Mouse (Mus musculus): ENCODE data around the gene Caprin1. TPM values are rescaled to one million over a fixed set of nuclear protein-coding genes. Genes with fewer than 3 reads are reported as not detected.

Gene Caprin1
- polyA plus RNA-seq, 1 experiment from 2014 or later, result 450 TPM

DNA sequence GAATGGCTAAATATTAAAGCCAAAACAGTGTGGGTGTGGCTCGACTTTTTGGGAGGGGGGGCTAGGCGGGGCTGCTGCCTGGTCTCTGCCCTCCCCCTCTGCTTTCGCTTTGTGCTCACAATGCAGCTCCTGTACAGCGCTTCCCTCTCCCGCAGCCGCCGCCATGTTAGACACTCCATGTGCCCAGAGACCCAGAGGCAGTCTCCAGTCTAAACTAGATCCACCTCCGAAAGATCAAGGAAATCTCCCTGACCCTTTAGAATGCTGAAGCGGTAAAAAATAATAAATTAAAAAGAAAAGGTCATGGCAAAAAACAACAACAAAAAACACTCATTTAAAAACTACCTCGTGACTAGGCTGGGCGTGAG lies 1.6 kb downstream of the Caprin1 start:
- H3K27ac ChIP-seq (replicated peaks), result peak overlapping the region; percentile 100
- peak overlapping the region; percentile 97 for H3K4me3 ChIP-seq
- H3K9me3 ChIP-seq, result no peaks in the 10 kb centered on the region
- peak overlapping the region; percentile 85 for H3K9ac ChIP-seq (replicated peaks)
- peaks cover 47% of the 10 kb centered on the region for H3K4me1 ChIP-seq
- 0% methylated on average over 11 of the region's 11 CpGs for WGBS
- H3K36me3 ChIP-seq, result peaks cover 21% of the 10 kb centered on the region
- peak; percentile 73 for ATAC-seq (replicated peaks)
- no peaks in the 10 kb centered on the region for H3K27me3 ChIP-seq
- H3K4me2 ChIP-seq (replicated peaks), result peak overlapping the region; percentile 56

DNA sequence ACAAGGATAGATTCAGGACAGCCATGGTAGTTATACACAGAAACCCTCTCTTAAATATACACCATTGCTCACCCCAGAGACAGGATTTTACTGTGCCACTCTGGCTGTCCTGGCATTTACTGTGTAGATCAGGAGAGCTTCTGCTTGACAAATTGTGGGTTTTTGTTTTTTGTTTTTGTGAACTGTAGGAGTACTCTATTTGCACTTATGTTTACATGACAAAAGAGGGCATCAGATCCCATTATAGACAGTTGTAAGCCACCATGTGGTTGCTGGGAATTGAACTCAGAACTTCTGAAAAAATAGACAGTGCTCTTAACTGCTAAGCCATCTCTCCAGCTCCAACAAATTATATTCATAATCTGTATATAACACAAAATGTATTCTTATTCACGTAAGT lies 5.4 kb downstream of the Caprin1 start:
- peaks cover 26% of the 10 kb centered on the region for H3K36me3 ChIP-seq
- no peak overlapping the region for H3K4me2 ChIP-seq (replicated peaks)
- no peaks in the 10 kb centered on the region for H3K27me3 ChIP-seq
- H3K9me3 ChIP-seq, result no peaks in the 10 kb centered on the region
- no peak overlapping the region for H3K4me3 ChIP-seq
- WGBS, result 87% methylated on average over 1 of the region's 1 CpGs
- H3K27ac ChIP-seq (replicated peaks), result no peak overlapping the region
- H3K9ac ChIP-seq (replicated peaks), result no peak overlapping the region
- H3K4me1 ChIP-seq, result peaks cover 62% of the 10 kb centered on the region
- no peak for ATAC-seq (replicated peaks)

DNA sequence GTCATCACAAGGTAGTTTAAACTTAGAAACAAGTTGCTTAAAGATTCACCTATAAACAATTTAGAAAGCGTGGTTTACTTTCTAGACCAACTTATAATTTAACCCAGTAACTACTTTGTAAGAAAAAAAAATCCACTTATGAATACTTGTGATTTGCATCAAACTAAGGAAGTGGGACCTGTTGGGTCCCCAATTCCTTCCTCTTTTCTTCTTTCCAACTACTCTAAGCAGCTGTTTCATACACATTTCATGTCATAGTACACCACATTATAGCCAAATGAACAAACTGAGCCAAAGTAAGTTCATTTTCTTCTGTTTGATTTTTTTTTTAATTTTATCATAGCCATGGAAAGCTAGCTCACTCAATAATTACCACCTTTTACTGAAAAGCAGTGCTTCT lies 11.7 kb downstream of the Caprin1 start:
- no peak overlapping the region for H3K4me3 ChIP-seq
- no peak overlapping the region for H3K27ac ChIP-seq (replicated peaks)
- no peaks in the 10 kb centered on the region for H3K9me3 ChIP-seq
- H3K36me3 ChIP-seq, result peaks cover 23% of the 10 kb centered on the region
- WGBS, result 100% methylated on average over 1 of the region's 1 CpGs
- no peak for ATAC-seq (replicated peaks)
- no peak overlapping the region for H3K9ac ChIP-seq (replicated peaks)
- peaks cover 24% of the 10 kb centered on the region for H3K4me1 ChIP-seq
- H3K27me3 ChIP-seq, result no peaks in the 10 kb centered on the region
- H3K4me2 ChIP-seq (replicated peaks), result no peak overlapping the region

DNA sequence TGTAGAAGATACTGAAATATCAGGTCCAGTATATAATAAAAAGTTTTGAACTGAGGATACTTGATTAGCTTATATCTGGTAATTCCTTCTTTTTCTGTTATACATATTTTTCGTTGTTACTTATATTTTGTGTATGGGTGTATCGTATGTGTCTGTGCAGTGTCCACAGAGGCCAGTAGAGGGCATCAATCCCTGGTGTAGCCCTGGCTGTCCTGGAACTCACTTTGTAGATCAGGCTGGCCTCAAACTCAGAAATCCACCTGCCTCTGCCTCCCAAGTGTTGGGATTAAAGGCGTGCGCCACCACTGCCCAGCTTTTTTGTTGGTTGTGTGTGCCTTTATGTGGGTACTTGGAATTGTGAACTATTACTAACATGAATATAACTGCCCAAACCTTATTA lies 12.8 kb downstream of the Caprin1 start:
- Histone ChIP-seq H3K4me2 (replicated peaks) (no peak overlapping the region), H3K36me3 (peaks cover 29% of the 10 kb centered on the region), H3K27ac (replicated peaks) (no peak overlapping the region), H3K4me3 (no peak overlapping the region), H3K27me3 (no peaks in the 10 kb centered on the region), H3K9me3 (no peaks in the 10 kb centered on the region), H3K4me1 (peaks cover 14% of the 10 kb centered on the region), H3K9ac (replicated peaks) (no peak overlapping the region)
- no peak for ATAC-seq (replicated peaks)
- WGBS, result 87% methylated on average over 4 of the region's 4 CpGs

DNA sequence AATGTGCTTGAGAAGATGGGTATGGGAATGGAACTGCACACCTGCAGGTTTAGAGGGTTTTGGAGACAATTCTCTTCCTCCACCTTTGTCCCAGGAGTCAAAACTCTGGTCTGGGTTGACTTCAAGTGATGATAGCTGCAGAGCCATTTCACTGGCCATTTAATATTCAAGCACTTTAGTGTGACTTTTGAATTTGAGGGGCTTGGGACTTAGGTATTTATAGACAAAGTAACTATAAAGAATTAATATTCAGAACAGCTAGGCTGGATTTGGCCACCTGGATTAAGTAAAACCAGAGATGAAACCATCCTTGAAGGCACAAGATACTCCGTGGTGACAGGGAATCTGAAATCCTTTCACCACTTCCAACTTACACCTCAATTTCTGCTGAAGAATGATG lies 35.0 kb downstream of the Caprin1 start:
- Histone ChIP-seq H3K4me2 (replicated peaks) (no peak overlapping the region), H3K27me3 (no peaks in the 10 kb centered on the region), H3K36me3 (peaks cover 29% of the 10 kb centered on the region), H3K27ac (replicated peaks) (no peak overlapping the region), H3K4me1 (peaks cover 24% of the 10 kb centered on the region), H3K4me3 (no peak overlapping the region), H3K9ac (replicated peaks) (no peak overlapping the region), H3K9me3 (no peaks in the 10 kb centered on the region)
- 47% methylated on average over 1 of the region's 1 CpGs for WGBS
- ATAC-seq (replicated peaks), result no peak

DNA sequence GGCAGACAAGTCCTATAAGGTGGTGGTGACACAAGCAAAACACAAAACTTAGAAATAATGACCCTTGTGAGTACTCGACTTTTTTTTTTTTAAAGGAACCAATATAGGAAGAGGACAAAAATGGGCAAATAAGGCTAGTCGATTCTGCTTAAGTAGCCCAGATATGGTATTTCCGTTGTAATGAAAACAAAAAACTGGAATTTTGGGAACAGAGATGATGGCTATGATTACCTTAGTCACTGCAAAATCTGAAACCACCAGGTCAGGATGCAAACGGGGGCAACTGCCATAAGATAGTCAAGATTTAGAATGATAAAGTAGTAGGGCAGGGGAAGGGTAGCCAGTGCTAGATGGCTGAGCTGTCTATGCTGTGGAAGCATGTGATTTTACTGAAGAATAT lies 35.5 kb downstream of the Caprin1 start:
- Histone ChIP-seq H3K9me3 (no peaks in the 10 kb centered on the region), H3K4me1 (peaks cover 24% of the 10 kb centered on the region), H3K4me3 (peak overlapping the region; percentile 93), H3K27ac (replicated peaks) (no peak overlapping the region), H3K9ac (replicated peaks) (no peak overlapping the region), H3K4me2 (replicated peaks) (peak overlapping the region; percentile 84), H3K36me3 (peaks cover 29% of the 10 kb centered on the region), H3K27me3 (no peaks in the 10 kb centered on the region)
- 37% methylated on average over 4 of the region's 4 CpGs for WGBS
- no peak for ATAC-seq (replicated peaks)

DNA sequence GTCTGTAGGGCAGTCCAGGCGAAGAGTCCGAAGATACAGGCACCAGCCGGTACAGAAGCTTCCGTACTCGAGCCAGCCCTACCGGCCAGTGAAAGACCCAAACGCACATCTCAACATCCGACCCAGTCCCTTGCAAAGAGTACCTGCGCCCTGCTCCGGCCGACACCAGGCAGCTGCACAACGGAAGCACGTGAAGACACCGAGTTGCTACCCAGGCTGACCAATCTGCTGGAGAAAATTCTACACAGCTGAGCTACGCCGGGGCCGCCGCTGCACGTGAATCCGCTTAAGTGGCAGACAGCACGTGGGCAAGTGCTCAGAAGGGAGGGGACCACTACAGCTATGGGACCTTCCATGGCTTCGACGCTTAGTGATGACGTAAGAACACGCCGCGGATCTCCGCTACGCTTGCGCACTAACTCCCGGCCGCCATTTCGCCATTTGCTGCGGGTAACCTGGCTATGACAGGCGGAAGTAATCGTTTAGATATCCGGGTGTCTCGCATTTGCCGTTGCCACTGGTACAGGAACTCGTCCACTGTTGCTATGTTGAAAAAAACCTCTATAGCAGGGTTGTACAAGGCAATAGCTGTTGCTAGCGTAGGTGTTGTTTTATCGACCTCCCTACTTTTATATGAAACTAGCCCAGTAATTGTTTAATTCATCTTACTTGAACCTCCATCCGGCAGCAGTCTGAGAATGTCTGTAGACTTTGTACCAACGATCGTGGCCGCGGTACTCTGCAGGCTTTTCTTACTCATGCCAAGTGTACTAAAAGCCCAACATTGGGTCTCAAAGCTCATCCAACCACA lies 36.3 kb downstream of the Caprin1 start, which contains the start of gene Nat10:
Nat10 (minus strand) TSS at position 365 of the 811 bp plus-strand sequence.
- under 1% methylated on average over 47 of the region's 47 CpGs for WGBS
- peaks cover 26% of the 10 kb centered on the region for H3K36me3 ChIP-seq

DNA sequence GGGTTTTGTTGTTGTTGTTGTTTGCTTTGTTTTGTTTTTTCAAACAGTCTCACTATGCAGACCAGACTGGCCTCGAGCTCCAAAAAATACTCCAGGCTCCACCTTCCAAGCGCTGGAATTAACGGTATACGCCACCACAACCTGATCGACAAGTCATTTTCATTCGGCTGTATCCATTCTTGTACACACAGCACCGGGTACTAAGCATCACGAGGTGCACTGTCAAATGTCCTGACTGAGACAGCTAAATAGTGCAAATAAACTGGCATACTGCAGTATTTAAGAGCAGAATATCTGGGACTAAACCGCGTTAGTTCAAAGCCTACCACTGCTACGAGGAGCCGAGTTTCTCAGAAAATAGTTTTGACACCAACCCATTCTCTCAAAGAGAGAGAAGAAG lies 37.0 kb downstream of the Caprin1 start:
- H3K4me1 ChIP-seq, result peaks cover 24% of the 10 kb centered on the region
- H3K36me3 ChIP-seq, result peaks cover 26% of the 10 kb centered on the region
- peak overlapping the region; percentile 79 for H3K27ac ChIP-seq (replicated peaks)
- peak overlapping the region; percentile 71 for H3K9ac ChIP-seq (replicated peaks)
- H3K9me3 ChIP-seq, result no peaks in the 10 kb centered on the region
- peak overlapping the region; percentile 93 for H3K4me3 ChIP-seq
- no peaks in the 10 kb centered on the region for H3K27me3 ChIP-seq
- H3K4me2 ChIP-seq (replicated peaks), result peak overlapping the region; percentile 84
- under 1% methylated on average over 12 of the region's 12 CpGs for WGBS
- ATAC-seq (replicated peaks), result peak; percentile 20

More for the DNA sequence above, 36.3 kb downstream of the Caprin1 start, which contains the start of gene Nat10:
- peak; percentile 97 for ATAC-seq (replicated peaks)
- peaks cover 24% of the 10 kb centered on the region for H3K4me1 ChIP-seq
- peak within 1 kb of the TSS; percentile 71 for H3K9ac ChIP-seq (replicated peaks)
- no peaks in the 10 kb centered on the region for H3K9me3 ChIP-seq
- peak within 1 kb of the TSS; percentile 84 for H3K4me2 ChIP-seq (replicated peaks)
- H3K27me3 ChIP-seq, result no peaks in the 10 kb centered on the region
- peak within 1 kb of the TSS; percentile 79 for H3K27ac ChIP-seq (replicated peaks)
- H3K4me3 ChIP-seq, result peak within 1 kb of the TSS; percentile 93

DNA sequence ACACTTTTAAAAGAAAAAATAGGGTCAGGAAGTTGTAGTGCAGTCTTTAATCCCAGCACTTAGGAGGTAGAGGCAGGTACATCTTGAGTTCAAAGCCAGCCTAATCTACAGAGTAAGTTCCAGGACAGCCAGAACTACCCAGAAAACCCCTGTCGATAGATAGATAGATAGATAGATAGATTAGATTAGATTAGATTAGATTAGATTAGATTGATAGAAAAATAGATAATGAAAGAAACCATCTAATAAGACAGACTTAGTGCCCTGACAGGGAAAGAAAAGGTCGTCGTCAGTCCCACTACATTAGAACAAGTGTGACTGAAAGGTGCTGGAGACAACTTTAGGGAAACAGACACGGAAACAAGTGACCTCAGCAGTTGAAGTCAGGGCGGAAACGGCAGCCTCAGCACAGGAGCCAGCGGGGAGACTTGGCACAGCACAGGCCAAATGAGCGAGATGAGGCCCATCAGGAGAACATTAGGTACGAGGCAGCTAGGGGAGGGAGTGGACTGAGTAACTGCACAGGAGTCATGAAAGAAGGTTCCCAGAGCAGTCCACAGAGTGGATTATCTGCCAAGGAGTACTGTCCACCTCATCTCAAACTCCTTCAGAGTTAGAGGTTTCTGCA lies 41.9 kb downstream of the Caprin1 start:
- Histone ChIP-seq H3K4me1 (peaks cover 12% of the 10 kb centered on the region), H3K4me3 (no peak overlapping the region), H3K9ac (replicated peaks) (no peak overlapping the region), H3K27me3 (no peaks in the 10 kb centered on the region), H3K4me2 (replicated peaks) (no peak overlapping the region), H3K27ac (replicated peaks) (no peak overlapping the region), H3K36me3 (peaks cover 38% of the 10 kb centered on the region), H3K9me3 (no peaks in the 10 kb centered on the region)
- no peak for ATAC-seq (replicated peaks)
- WGBS, result 93% methylated on average over 9 of the region's 9 CpGs

DNA sequence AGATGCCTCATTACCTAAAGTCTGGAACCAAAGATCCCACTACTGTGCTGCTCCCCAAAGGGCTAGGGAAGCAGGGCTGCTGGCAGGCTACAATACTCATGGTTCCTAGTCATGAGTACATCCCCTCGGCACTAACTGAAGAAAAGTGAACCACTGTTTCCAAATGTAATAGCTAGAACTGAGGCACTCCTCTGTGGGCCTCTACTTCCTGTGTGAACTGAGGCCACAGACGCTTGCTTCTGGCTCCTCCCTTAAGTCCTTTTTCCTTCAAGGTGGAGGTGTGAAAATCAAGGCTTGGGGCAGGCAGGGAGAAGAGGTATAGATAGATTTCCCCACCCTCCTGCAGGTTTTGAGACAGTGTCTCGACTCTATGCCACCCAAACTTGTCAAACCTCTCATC lies 42.8 kb downstream of the Caprin1 start:
- H3K4me2 ChIP-seq (replicated peaks), result no peak overlapping the region
- no peak overlapping the region for H3K27ac ChIP-seq (replicated peaks)
- H3K4me3 ChIP-seq, result no peak overlapping the region
- peaks cover 3% of the 10 kb centered on the region; the same call in 1 of the 2 replicates for H3K4me1 ChIP-seq
- H3K9ac ChIP-seq (replicated peaks), result no peak overlapping the region
- ATAC-seq (replicated peaks), result no peak
- no peaks in the 10 kb centered on the region for H3K9me3 ChIP-seq
- peaks cover 48% of the 10 kb centered on the region for H3K36me3 ChIP-seq
- WGBS, result 91% methylated on average over 3 of the region's 3 CpGs
- H3K27me3 ChIP-seq, result no peaks in the 10 kb centered on the region

DNA sequence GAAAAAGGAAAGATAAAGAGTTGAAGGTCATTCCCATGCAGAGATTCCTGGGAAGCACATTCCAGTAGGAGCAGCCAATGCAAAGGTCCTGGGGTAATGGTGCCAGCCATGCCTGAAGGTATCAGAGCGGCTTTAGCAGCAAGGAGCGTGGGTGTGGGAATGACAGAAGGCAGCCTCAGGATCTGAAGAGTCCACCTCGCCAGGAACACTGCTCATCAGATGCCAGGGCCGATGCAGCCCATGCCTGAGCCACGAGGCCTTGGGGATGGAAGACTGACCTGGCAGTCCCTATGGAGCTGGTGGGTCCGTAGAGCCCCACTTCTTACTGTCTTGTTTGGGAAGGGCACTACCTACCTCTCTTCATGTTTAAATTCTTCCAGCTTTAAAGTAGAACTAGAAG lies 45.7 kb downstream of the Caprin1 start:
- H3K4me3 ChIP-seq, result no peak overlapping the region
- H3K36me3 ChIP-seq, result peaks cover 65% of the 10 kb centered on the region
- H3K4me2 ChIP-seq (replicated peaks), result no peak overlapping the region
- 96% methylated on average over 6 of the region's 6 CpGs for WGBS
- H3K27me3 ChIP-seq, result no peaks in the 10 kb centered on the region
- no peak overlapping the region for H3K9ac ChIP-seq (replicated peaks)
- ATAC-seq (replicated peaks), result no peak
- H3K9me3 ChIP-seq, result no peaks in the 10 kb centered on the region
- no peaks in the 10 kb centered on the region for H3K4me1 ChIP-seq
- H3K27ac ChIP-seq (replicated peaks), result no peak overlapping the region

DNA sequence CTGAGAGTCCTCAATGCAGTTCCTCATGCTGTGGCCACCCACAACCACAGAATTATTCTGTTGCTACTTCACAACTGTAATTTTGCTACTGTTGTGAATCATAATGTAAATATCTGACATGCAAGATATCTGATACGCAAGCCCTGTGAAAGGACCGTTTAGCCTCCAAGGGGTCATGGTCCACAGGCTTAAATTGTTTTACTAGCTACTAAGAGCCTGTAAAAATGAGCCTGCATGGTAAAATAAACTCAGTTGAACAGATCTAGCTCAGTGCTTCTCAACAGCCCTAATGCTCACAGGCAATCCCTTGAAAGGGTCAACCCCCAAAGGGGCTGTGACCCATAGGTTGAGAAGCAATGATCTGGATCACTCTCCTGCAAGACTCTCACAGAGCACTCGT lies 48.4 kb downstream of the Caprin1 start:
- peaks cover 61% of the 10 kb centered on the region for H3K36me3 ChIP-seq
- no peaks in the 10 kb centered on the region for H3K9me3 ChIP-seq
- no peak overlapping the region for H3K4me2 ChIP-seq (replicated peaks)
- no peaks in the 10 kb centered on the region for H3K27me3 ChIP-seq
- ATAC-seq (replicated peaks), result no peak
- 97% methylated on average over 3 of the region's 3 CpGs for WGBS
- H3K9ac ChIP-seq (replicated peaks), result no peak overlapping the region
- no peak overlapping the region for H3K27ac ChIP-seq (replicated peaks)
- no peak overlapping the region for H3K4me3 ChIP-seq
- no peaks in the 10 kb centered on the region for H3K4me1 ChIP-seq
